Mouse (Mus musculus) hindbrain, embryonic 13.5 days (tissue): ENCODE measurements at regions not wholly inside any gene's neighbourhood (a gene's known extent, or its start where the extent isn't known, plus 50 kb on each side); places are given as distances from the start of the nearest gene placed in this dataset.
"Not testable (repeated sequence)": the region's sequence is repeated elsewhere in the genome, so short reads cannot be mapped to it uniquely, and the experiment has no call there.

Experiments used
- ATAC-seq: fragments of 200-750 bp; cut with Nextera tagmentation; 2 replicates; pipeline ENCODE4 v1.8.0; 2017; ENCODE audit warnings: moderate TSS enrichment; ENCODE audit not compliant: low FRiP score
- H3K27ac ChIP-seq: fragments of 300-500 bp; sonication (generic); 2 replicates; pipeline ENCODE4 v1.5.1; 2015; ENCODE audit warnings: inconsistent platforms, mild to moderate bottlenecking, moderate library complexity
- H3K27me3 ChIP-seq: fragments of 300-500 bp; sonication (generic); 2 replicates; pipeline ENCODE4 v1.6.1; 2015; ENCODE audit warnings: mild to moderate bottlenecking, inconsistent platforms
- H3K36me3 ChIP-seq: fragments of 300-500 bp; sonication (generic); 2 replicates; pipeline ENCODE4 v1.6.1; 2015; ENCODE audit warnings: mild to moderate bottlenecking, inconsistent platforms
- H3K4me1 ChIP-seq: fragments of 300-500 bp; sonication (generic); replicated peaks from 2 replicates; pipeline ENCODE4 v1.6.1; 2015; ENCODE audit warnings: inconsistent platforms
- H3K4me2 ChIP-seq: fragments of 300-500 bp; sonication (generic); 2 replicates; pipeline ENCODE4 v1.6.1; 2015; ENCODE audit warnings: inconsistent platforms, mild to moderate bottlenecking, moderate library complexity
- H3K4me3 ChIP-seq: fragments of 300-500 bp; sonication (generic); 2 replicates; pipeline ENCODE4 v1.5.1; 2015; ENCODE audit warnings: mild to moderate bottlenecking, inconsistent platforms
- H3K9ac ChIP-seq: fragments of 300-500 bp; sonication (generic); 2 replicates; pipeline ENCODE4 v1.6.1; 2015; ENCODE audit warnings: mild to moderate bottlenecking, inconsistent platforms
- H3K9me3 ChIP-seq: fragments of 300-500 bp; sonication (generic); 2 replicates; pipeline ENCODE4 v1.6.1; 2016; ENCODE audit warnings: inconsistent platforms
- WGBS: fragments of 180-500 bp; shearing (Covaris S2); methylation state at CpG from one replicate; pipeline ENCODE4 v1.1.7; 2015; 5-methylcytosine and 5-hydroxymethylcytosine counted together

- H3K4me2 ChIP-seq = no peak overlapping the region
- ATAC-seq = no peak
These were observed 136.3 kb upstream of the Adamts18 start for GRCm38 (mm10) chr8:113984845-113985244.

GRCm38 (mm10) chr8:113985471-113985870, 136.9 kb upstream of the Adamts18 start:
- Histone ChIP-seq H3K27me3 (peaks cover 13% of the 10 kb centered on the region; the same call in 1 of the 2 replicates), H3K36me3 (no peaks in the 10 kb centered on the region), H3K4me1 (peaks cover 18% of the 10 kb centered on the region), H3K9ac (no peak overlapping the region), H3K9me3 (no peaks in the 10 kb centered on the region), H3K4me3 (no peak overlapping the region), H3K4me2 (no peak overlapping the region), H3K27ac (no peak overlapping the region)
- ATAC-seq = no peak
- 46% methylated on average over 11 of the region's 11 CpGs for WGBS

More at GRCm38 (mm10) chr8:113984845-113985244, 136.3 kb upstream of the Adamts18 start:
- Histone ChIP-seq H3K9ac (no peak overlapping the region), H3K9me3 (peaks cover 3% of the 10 kb centered on the region; the same call in 1 of the 2 replicates), H3K4me1 (peaks cover 18% of the 10 kb centered on the region), H3K36me3 (no peaks in the 10 kb centered on the region), H3K27ac (no peak overlapping the region), H3K27me3 (peaks cover 13% of the 10 kb centered on the region; the same call in 1 of the 2 replicates), H3K4me3 (no peak overlapping the region)
- 12% methylated on average over 10 of the region's 10 CpGs for WGBS

- H3K9ac ChIP-seq = no peak overlapping the region
- WGBS = 75% methylated on average over 7 of the region's 7 CpGs
These were observed 137.4 kb upstream of the Adamts18 start for GRCm38 (mm10) chr8:113985948-113986347.

GRCm38 (mm10) chr8:113990718-113991117, 142.2 kb upstream of the Adamts18 start:
- no peaks in the 10 kb centered on the region for H3K36me3 ChIP-seq
- H3K27ac ChIP-seq = no peak overlapping the region; the same call in 1 of the 2 replicates
- no peak for ATAC-seq
- H3K4me2 ChIP-seq = no peak overlapping the region
- no peak overlapping the region for H3K9ac ChIP-seq
- WGBS = 85% methylated on average over 9 of the region's 9 CpGs
- H3K4me1 ChIP-seq = peaks cover 2% of the 10 kb centered on the region; the same call in 1 of the 2 replicates
- no peaks in the 10 kb centered on the region for H3K27me3 ChIP-seq
- no peaks in the 10 kb centered on the region for H3K9me3 ChIP-seq
- no peak overlapping the region for H3K4me3 ChIP-seq

More at GRCm38 (mm10) chr8:113985948-113986347, 137.4 kb upstream of the Adamts18 start:
- no peak overlapping the region for H3K27ac ChIP-seq
- H3K36me3 ChIP-seq = no peaks in the 10 kb centered on the region
- H3K4me1 ChIP-seq = peaks cover 18% of the 10 kb centered on the region
- peaks cover 13% of the 10 kb centered on the region; the same call in 1 of the 2 replicates for H3K27me3 ChIP-seq
- ATAC-seq = no peak
- H3K4me2 ChIP-seq = no peak overlapping the region
- H3K9me3 ChIP-seq = no peaks in the 10 kb centered on the region
- H3K4me3 ChIP-seq = no peak overlapping the region

DNA sequence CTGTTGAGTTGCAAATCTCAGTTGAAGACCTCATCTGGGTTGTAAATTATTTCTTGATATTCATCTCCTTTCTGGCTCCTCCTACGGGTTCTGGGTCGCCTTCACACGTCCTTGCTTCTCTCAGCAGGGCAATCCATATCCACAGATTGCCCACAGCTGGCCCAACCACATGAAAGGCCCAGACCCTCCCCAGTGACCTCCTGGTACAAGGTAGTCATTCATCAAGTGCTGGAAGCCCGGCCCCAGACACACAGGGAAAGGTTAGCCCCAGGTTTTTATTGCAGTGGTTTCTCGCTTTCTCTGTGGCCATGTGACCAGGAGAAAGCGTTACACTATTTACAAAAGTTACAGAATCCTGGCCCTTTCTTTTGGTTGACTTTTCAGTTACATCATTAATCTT, 134.5 kb upstream of the Nudt7 start:
- WGBS = 45% methylated on average over 6 of the region's 6 CpGs
- Histone ChIP-seq H3K9me3 (no peaks in the 10 kb centered on the region), H3K4me1 (no peaks in the 10 kb centered on the region), H3K27ac (no peak overlapping the region), H3K36me3 (no peaks in the 10 kb centered on the region), H3K4me3 (no peak overlapping the region), H3K4me2 (no peak overlapping the region), H3K27me3 (no peaks in the 10 kb centered on the region), H3K9ac (no peak overlapping the region)
- no peak for ATAC-seq

DNA sequence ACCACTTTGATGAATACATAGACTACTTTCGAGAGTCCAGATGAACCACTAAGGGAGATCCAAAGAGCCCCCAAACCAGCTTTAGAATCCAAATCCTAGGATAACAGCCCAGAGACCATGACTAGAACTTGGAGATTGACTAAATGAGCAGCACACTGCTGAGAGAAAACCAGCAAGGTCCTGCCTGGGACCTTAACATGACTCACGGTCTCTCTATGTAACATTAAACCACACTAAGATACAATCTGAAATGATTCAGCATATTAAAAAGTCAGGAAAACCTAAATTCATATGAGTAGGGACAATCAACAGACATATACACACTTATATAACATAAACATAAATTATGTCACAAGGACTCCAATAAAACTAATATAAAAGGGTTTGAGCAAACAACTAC, 131.7 kb upstream of the Nudt7 start:
- H3K27me3 ChIP-seq = no peaks in the 10 kb centered on the region
- H3K9ac ChIP-seq = no peak overlapping the region
- no peak overlapping the region for H3K4me2 ChIP-seq
- ATAC-seq = no peak
- H3K36me3 ChIP-seq = no peaks in the 10 kb centered on the region
- H3K4me3 ChIP-seq = no peak overlapping the region
- no peak overlapping the region for H3K27ac ChIP-seq
- WGBS = 93% methylated on average over 2 of the region's 2 CpGs
- no peaks in the 10 kb centered on the region for H3K4me1 ChIP-seq
- no peaks in the 10 kb centered on the region for H3K9me3 ChIP-seq

- Histone ChIP-seq H3K36me3 (no peaks in the 10 kb centered on the region), H3K9ac (no peak overlapping the region), H3K4me1 (no peaks in the 10 kb centered on the region), H3K9me3 (no peaks in the 10 kb centered on the region), H3K27me3 (no peaks in the 10 kb centered on the region), H3K4me2 (no peak overlapping the region), H3K27ac (no peak overlapping the region), H3K4me3 (no peak overlapping the region)
- ATAC-seq = no peak
- whole genome bisulfite sequencing = 87% methylated on average over 7 of the region's 7 CpGs
These were observed 128.9 kb upstream of the Nudt7 start for GRCm38 (mm10) chr8:114004436-114004835.

DNA sequence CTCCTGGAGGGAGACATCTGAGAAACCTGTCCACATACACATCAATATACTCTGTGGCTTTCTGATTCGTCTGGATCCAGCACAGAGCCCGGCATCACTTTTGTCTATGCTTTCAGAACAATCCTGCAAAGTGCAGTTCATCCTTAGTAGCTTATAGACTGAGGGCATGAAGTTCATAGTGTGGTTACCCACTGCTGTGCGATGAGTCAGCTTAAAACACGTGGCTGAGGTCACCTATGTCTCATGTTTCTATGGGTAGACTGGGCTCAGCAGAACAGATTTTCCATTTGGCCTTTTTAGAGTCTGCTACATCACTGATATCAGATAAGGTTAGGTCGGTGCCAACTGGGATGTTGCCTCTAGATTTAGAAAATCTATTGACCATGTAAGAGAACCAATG, 126.8 kb upstream of the Nudt7 start:
- no peaks in the 10 kb centered on the region for H3K4me1 ChIP-seq
- no peak overlapping the region for H3K9ac ChIP-seq
- WGBS = 87% methylated on average over 5 of the region's 5 CpGs
- H3K4me2 ChIP-seq = no peak overlapping the region
- no peak overlapping the region for H3K27ac ChIP-seq
- H3K27me3 ChIP-seq = no peaks in the 10 kb centered on the region
- H3K9me3 ChIP-seq = no peaks in the 10 kb centered on the region
- H3K36me3 ChIP-seq = no peaks in the 10 kb centered on the region
- no peak overlapping the region for H3K4me3 ChIP-seq
- ATAC-seq = no peak

GRCm38 (mm10) chr8:114007103-114007502, 126.3 kb upstream of the Nudt7 start:
- Histone ChIP-seq H3K9me3 (no peaks in the 10 kb centered on the region), H3K4me2 (no peak overlapping the region), H3K27ac (no peak overlapping the region), H3K36me3 (no peaks in the 10 kb centered on the region), H3K4me1 (no peaks in the 10 kb centered on the region), H3K4me3 (no peak overlapping the region), H3K9ac (no peak overlapping the region), H3K27me3 (no peaks in the 10 kb centered on the region)
- WGBS = 79% methylated on average over 10 of the region's 10 CpGs
- no peak for ATAC-seq

DNA sequence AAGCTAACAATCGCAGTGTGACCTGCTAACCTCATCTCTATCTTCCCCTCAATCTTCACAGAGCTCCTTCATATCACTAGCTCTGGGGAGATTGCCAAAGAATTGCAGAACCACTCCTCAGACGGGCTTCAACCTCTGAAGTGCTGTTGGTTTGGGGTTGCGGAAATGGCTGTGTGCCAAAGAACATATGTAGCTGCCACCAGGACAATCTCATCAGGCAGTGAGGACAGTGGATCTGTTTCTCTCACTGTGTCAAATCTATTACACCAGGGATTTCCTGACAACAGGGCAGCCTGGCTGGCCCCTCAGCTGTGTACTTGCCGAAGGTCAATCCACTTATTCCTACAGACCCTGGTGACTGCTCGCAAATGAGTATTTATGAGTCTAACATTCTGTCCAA, 115.0 kb upstream of the Nudt7 start:
- no peaks in the 10 kb centered on the region for H3K27me3 ChIP-seq
- no peak overlapping the region for H3K9ac ChIP-seq
- H3K4me2 ChIP-seq = no peak overlapping the region
- peaks cover 4% of the 10 kb centered on the region; the same call in 1 of the 2 replicates for H3K4me1 ChIP-seq
- 56% methylated on average over 5 of the region's 5 CpGs for WGBS
- H3K9me3 ChIP-seq = no peaks in the 10 kb centered on the region
- no peak overlapping the region for H3K27ac ChIP-seq
- no peak overlapping the region for H3K4me3 ChIP-seq
- ATAC-seq = no peak
- no peaks in the 10 kb centered on the region for H3K36me3 ChIP-seq

- H3K36me3 ChIP-seq, ATAC-seq, H3K27ac ChIP-seq, H3K9ac ChIP-seq, H3K4me1 ChIP-seq, H3K4me2 ChIP-seq, H3K27me3 ChIP-seq, H3K9me3 ChIP-seq, H3K4me3 ChIP-seq: not testable (repeated sequence)
- WGBS = 96% methylated on average over 9 of the region's 9 CpGs
These were observed 103.2 kb upstream of the Nudt7 start for GRCm38 (mm10) chr8:114030141-114030540.

GRCm38 (mm10) chr8:114052426-114052825, 80.9 kb upstream of the Nudt7 start:
- WGBS = 86% methylated on average over 8 of the region's 8 CpGs
- Histone ChIP-seq H3K27me3 (no peaks in the 10 kb centered on the region), H3K4me3 (no peak overlapping the region), H3K4me2 (no peak overlapping the region), H3K36me3 (no peaks in the 10 kb centered on the region), H3K27ac (no peak overlapping the region), H3K9me3 (no peaks in the 10 kb centered on the region), H3K9ac (no peak overlapping the region), H3K4me1 (no peaks in the 10 kb centered on the region)
- ATAC-seq = no peak

DNA sequence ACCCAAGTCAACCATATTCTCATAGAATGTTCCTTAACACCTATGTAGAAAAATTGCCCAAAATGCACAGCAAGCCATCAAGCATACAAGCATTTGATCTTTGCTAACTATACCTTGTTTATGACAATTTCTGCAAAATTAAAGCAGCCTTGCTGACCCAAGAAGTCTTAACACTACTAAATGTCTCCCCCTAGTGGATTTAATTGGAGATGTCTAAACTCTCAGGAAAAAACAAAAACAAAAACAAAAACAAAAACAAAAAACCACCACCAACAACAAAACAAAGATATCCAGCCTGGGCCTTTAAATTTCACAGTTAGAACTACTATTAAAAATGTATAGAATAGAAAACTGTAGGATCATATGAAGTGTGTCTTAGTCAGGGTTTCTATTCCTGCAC, 69.8 kb upstream of the Nudt7 start:
- Histone ChIP-seq H3K9ac (no peak overlapping the region), H3K27me3 (no peaks in the 10 kb centered on the region), H3K9me3 (no peaks in the 10 kb centered on the region), H3K36me3 (no peaks in the 10 kb centered on the region), H3K4me2 (no peak overlapping the region), H3K4me1 (no peaks in the 10 kb centered on the region), H3K27ac (no peak overlapping the region), H3K4me3 (no peak overlapping the region)
- ATAC-seq = no peak
